Mouse (Mus musculus): Measurements from ENCODE around the gene Sstr3. TPM values are rescaled to one million over a fixed set of nuclear protein-coding genes. Genes with fewer than 3 reads are reported as not detected.

The Sstr3 gene
- not detected in 2 replicates for polyA plus RNA-seq (2011; ENCODE audit: insufficient read depth, insufficient read length, low read depth, missing spikeins)

DNA sequence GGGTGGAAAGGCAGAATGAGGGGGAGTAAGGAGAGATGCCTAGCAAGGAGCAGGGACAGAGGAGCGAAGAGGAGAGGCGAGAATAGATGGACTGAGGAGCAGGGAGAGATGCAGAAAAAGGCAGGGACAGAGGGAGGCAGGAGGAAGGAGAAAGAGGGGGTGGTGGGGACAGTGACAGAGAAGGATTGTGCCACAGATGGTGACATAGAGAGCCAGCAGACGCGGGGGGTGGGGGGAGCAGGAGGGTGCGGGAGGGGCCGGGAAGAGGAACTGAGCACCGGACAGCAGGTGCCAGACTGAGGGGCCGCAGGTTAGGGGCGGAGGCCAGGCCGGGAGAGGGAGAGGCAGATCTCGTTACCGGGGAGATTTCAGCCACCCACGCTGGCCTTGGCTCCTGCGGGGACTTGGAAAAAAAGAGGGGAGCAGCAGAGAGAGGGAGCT lies at the start of gene Sstr3:
TSS of gene Sstr3 (minus strand) at position 125 of the 441 bp plus-strand sequence.
- no peaks in the 10 kb centered on the region for H3K27me3 ChIP-seq (ENCODE audit: control insufficient read depth, insufficient read depth, low read length, poor library complexity, severe bottlenecking)
- peaks cover 5% of the 10 kb centered on the region for H3K4me1 ChIP-seq (ENCODE audit: control insufficient read depth, insufficient read depth, low read length)
- TF ChIP-seq EP300 (IDR thresholded peaks at IDR 0.05; ENCODE audit: insufficient read depth, low read depth, low read length) (no peak), POLR2A (IDR thresholded peaks at IDR 0.05; ENCODE audit: insufficient read depth, low read length) (no peak), CTCF (IDR thresholded peaks at IDR 0.05; ENCODE audit: low read depth, low read length) (no peak)
- H3K9ac ChIP-seq (ENCODE audit: low read depth, poor library complexity, severe bottlenecking): no peak within 1 kb of the TSS
- no peaks in the 10 kb centered on the region for H3K36me3 ChIP-seq (ENCODE audit: control insufficient read depth, insufficient read depth, low read length, poor library complexity, severe bottlenecking)
- no peak within 1 kb of the TSS for H3K27ac ChIP-seq (ENCODE audit: insufficient read depth, low read length)
- no peak within 1 kb of the TSS for H3K4me3 ChIP-seq (ENCODE audit: low read depth, low read length)
- H3K9me3 ChIP-seq (replicated peaks; ENCODE audit: control insufficient read depth, insufficient read depth, low read length, poor library complexity, severe bottlenecking): no peaks in the 10 kb centered on the region

DNA sequence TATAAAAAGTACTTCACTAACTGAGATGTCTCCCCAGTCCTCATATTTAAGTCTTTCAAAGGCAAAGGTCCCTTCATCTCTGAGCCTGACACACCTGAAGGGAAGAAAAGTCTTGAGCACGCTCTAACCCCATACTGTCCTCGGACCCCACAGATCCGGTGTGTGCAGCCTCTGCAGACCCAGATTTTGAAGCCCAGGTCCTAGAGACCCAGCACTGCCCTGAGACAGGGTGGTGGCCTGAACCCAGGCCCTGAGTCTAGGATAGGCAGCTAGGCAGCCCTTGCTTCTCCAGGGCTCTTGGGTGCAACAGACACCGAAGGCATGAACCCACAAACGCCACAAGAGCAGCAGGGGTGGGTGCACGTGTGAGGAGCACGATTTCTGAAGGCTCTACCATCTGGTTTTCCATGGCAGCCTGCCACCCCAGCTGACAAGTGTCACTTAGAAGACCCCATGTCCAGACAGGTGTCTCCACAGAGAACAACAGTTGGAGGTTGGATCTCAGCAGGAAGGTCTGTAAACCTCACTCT lies 49.5 kb upstream of the Sstr3 start:
- Histone ChIP-seq H3K9ac (ENCODE audit: low read depth, poor library complexity, severe bottlenecking) (no peak overlapping the region), H3K4me1 (ENCODE audit: control insufficient read depth, insufficient read depth, low read length) (no peaks in the 10 kb centered on the region), H3K27me3 (ENCODE audit: control insufficient read depth, insufficient read depth, low read length, poor library complexity, severe bottlenecking) (no peaks in the 10 kb centered on the region), H3K4me3 (ENCODE audit: low read depth, low read length) (no peak overlapping the region), H3K36me3 (ENCODE audit: control insufficient read depth, insufficient read depth, low read length, poor library complexity, severe bottlenecking) (no peaks in the 10 kb centered on the region), H3K27ac (ENCODE audit: insufficient read depth, low read length) (no peak overlapping the region), H3K9me3 (replicated peaks; ENCODE audit: control insufficient read depth, insufficient read depth, low read length, poor library complexity, severe bottlenecking) (no peaks in the 10 kb centered on the region)
- no peak for TF ChIP-seq POLR2A (IDR thresholded peaks at IDR 0.05; ENCODE audit: insufficient read depth, low read length)

DNA sequence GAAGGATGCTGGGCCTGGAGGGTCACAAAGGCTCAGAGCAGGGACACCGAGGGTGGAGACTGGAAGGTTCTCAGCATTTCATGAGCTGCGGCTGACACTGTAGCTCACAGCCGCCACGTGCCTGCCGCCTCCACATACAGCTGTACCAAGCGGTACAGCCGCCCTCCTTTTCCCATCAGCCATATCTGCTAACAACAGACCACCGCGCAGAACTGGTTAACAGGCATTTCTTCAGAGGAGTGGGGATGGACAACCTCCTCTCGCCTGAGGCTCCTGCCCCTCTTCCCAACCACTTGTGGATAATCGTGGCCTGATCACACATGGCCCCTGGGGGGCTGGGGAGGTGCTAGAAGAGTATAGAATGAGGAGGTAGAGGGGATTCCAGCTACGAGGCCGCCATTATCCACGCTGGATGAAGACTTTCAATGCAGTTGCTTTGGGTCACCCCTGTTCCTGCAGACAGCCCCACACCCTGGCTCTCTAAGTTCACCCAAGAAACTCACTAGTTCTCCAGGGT lies 48.0 kb upstream of the Sstr3 start:
- Histone ChIP-seq H3K27ac (ENCODE audit: insufficient read depth, low read length) (no peak overlapping the region), H3K4me3 (ENCODE audit: low read depth, low read length) (no peak overlapping the region), H3K36me3 (ENCODE audit: control insufficient read depth, insufficient read depth, low read length, poor library complexity, severe bottlenecking) (no peaks in the 10 kb centered on the region), H3K4me1 (ENCODE audit: control insufficient read depth, insufficient read depth, low read length) (no peaks in the 10 kb centered on the region), H3K9ac (ENCODE audit: low read depth, poor library complexity, severe bottlenecking) (no peak overlapping the region), H3K27me3 (ENCODE audit: control insufficient read depth, insufficient read depth, low read length, poor library complexity, severe bottlenecking) (no peaks in the 10 kb centered on the region), H3K9me3 (replicated peaks; ENCODE audit: control insufficient read depth, insufficient read depth, low read length, poor library complexity, severe bottlenecking) (no peaks in the 10 kb centered on the region)
- no peak for TF ChIP-seq EP300 (IDR thresholded peaks at IDR 0.05; ENCODE audit: insufficient read depth, low read depth, low read length)
- no peak for TF ChIP-seq CTCF (IDR thresholded peaks at IDR 0.05; ENCODE audit: low read depth, low read length)
- no peak for TF ChIP-seq POLR2A (IDR thresholded peaks at IDR 0.05; ENCODE audit: insufficient read depth, low read length)

DNA sequence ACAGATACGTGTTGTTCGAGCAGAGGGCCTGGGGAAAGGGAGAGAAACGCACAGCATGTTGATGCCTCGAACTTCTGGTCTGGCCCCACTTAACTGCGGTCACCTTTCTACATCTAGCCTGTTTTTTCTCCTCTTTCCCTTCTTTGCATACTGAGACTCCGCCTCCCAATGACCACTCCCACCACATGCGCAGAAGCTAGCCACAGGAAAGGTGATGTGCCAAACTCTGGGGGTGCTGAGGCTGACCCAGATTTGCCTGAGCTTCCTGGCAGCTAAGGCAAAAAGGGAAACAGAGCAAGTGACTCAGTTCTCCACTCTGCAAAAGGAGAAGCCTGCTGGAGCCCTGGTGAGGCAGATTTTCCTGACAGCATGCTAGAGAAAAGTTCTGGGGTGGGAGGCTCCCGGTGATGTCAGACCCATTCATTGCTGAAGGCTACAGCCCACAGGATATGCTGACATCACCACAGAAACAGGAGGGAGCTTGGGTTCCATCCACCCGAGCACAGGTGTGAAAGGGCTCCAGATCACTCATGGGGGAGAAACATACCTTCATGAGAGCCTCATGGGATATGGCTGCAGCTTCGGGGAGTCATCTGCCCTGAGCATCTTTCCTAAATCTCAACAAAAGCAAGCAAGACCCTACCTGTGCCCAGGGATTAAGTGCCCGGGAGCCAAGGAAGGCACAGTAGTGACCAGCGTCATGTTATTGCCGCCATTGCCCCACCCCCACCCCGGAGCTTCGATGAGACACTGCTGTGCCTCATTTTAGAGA lies 47.4 kb upstream of the Sstr3 start:
- no peaks in the 10 kb centered on the region for H3K27me3 ChIP-seq (ENCODE audit: control insufficient read depth, insufficient read depth, low read length, poor library complexity, severe bottlenecking)
- H3K4me1 ChIP-seq (ENCODE audit: control insufficient read depth, insufficient read depth, low read length): no peaks in the 10 kb centered on the region
- TF ChIP-seq POLR2A (IDR thresholded peaks at IDR 0.05; ENCODE audit: insufficient read depth, low read length) (no peak), CTCF (IDR thresholded peaks at IDR 0.05; ENCODE audit: low read depth, low read length) (no peak), EP300 (IDR thresholded peaks at IDR 0.05; ENCODE audit: insufficient read depth, low read depth, low read length) (no peak)
- no peaks in the 10 kb centered on the region for H3K9me3 ChIP-seq (replicated peaks; ENCODE audit: control insufficient read depth, insufficient read depth, low read length, poor library complexity, severe bottlenecking)
- H3K27ac ChIP-seq (ENCODE audit: insufficient read depth, low read length): no peak overlapping the region
- no peak overlapping the region for H3K9ac ChIP-seq (ENCODE audit: low read depth, poor library complexity, severe bottlenecking)
- no peaks in the 10 kb centered on the region for H3K36me3 ChIP-seq (ENCODE audit: control insufficient read depth, insufficient read depth, low read length, poor library complexity, severe bottlenecking)
- no peak overlapping the region for H3K4me3 ChIP-seq (ENCODE audit: low read depth, low read length)

DNA sequence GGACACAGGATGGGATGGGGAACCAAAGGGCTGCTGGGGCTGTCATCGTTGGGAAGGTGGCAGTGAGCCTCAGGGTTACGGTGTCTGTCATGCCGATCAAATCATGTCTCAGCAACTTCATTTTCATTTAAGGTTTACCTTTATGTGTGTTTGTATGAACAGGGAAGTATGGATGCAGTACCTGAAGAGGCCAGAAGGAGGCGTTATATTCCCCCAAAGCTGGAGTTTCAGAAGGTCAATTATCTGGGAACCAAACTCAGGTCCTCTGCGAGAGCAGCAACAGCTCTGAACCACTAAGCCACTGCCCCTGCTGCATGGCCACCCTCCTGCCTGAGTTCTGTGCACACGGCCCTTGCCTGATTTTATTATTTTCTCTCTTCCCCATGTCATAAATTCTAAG lies 46.3 kb upstream of the Sstr3 start:
- no peaks in the 10 kb centered on the region for H3K9me3 ChIP-seq (replicated peaks; ENCODE audit: control insufficient read depth, insufficient read depth, low read length, poor library complexity, severe bottlenecking)
- peak; percentile 6 for TF ChIP-seq CTCF (IDR thresholded peaks at IDR 0.05; ENCODE audit: low read depth, low read length)
- TF ChIP-seq EP300 (IDR thresholded peaks at IDR 0.05; ENCODE audit: insufficient read depth, low read depth, low read length): no peak
- TF ChIP-seq POLR2A (IDR thresholded peaks at IDR 0.05; ENCODE audit: insufficient read depth, low read length): no peak

DNA sequence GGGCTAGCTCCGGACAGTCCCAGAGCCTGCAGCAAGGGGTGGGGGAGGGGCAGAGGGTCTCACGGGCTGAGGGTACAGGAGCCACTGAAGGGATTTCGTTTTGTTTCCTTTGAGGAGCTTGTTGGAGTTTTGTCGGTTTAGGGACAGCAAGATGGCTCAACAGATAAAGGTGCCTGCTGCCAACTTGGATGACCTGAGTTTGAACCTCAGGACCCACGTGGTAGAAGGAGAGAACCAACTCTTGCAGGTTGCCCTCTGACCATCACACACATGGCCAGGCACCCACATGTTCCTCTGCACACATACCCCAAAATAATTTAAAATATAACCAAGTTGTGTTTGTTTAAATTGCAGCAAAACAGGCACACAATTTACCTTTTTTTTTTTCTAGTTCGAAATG lies 45.5 kb upstream of the Sstr3 start:
- Histone ChIP-seq H3K4me3 (ENCODE audit: low read depth, low read length) (no peak overlapping the region), H3K9me3 (replicated peaks; ENCODE audit: control insufficient read depth, insufficient read depth, low read length, poor library complexity, severe bottlenecking) (no peaks in the 10 kb centered on the region), H3K4me1 (ENCODE audit: control insufficient read depth, insufficient read depth, low read length) (no peaks in the 10 kb centered on the region), H3K9ac (ENCODE audit: low read depth, poor library complexity, severe bottlenecking) (no peak overlapping the region), H3K27me3 (ENCODE audit: control insufficient read depth, insufficient read depth, low read length, poor library complexity, severe bottlenecking) (no peaks in the 10 kb centered on the region), H3K36me3 (ENCODE audit: control insufficient read depth, insufficient read depth, low read length, poor library complexity, severe bottlenecking) (no peaks in the 10 kb centered on the region), H3K27ac (ENCODE audit: insufficient read depth, low read length) (no peak overlapping the region)
- TF ChIP-seq EP300 (IDR thresholded peaks at IDR 0.05; ENCODE audit: insufficient read depth, low read depth, low read length): no peak
- no peak for TF ChIP-seq CTCF (IDR thresholded peaks at IDR 0.05; ENCODE audit: low read depth, low read length)
- TF ChIP-seq POLR2A (IDR thresholded peaks at IDR 0.05; ENCODE audit: insufficient read depth, low read length): no peak

More for the DNA sequence above, 46.3 kb upstream of the Sstr3 start:
- no peaks in the 10 kb centered on the region for H3K36me3 ChIP-seq (ENCODE audit: control insufficient read depth, insufficient read depth, low read length, poor library complexity, severe bottlenecking)
- H3K4me3 ChIP-seq (ENCODE audit: low read depth, low read length): no peak overlapping the region
- no peaks in the 10 kb centered on the region for H3K27me3 ChIP-seq (ENCODE audit: control insufficient read depth, insufficient read depth, low read length, poor library complexity, severe bottlenecking)
- H3K27ac ChIP-seq (ENCODE audit: insufficient read depth, low read length): no peak overlapping the region
- H3K4me1 ChIP-seq (ENCODE audit: control insufficient read depth, insufficient read depth, low read length): no peaks in the 10 kb centered on the region
- no peak overlapping the region for H3K9ac ChIP-seq (ENCODE audit: low read depth, poor library complexity, severe bottlenecking)
